Mouse (Mus musculus) limb, embryonic 15.5 days (tissue): ENCODE data around the gene Maats1. TPM values are rescaled to one million over a fixed set of nuclear protein-coding genes. Genes with fewer than 3 reads are reported as not detected.
"Not testable (repeated sequence)": the region's sequence is repeated elsewhere in the genome, so short reads cannot be mapped to it uniquely, and the experiment has no call there.

Source experiments
- ATAC-seq: fragments of 200-750 bp; cut with Nextera tagmentation; 2 replicates; pipeline ENCODE4 v1.8.0; 2017; ENCODE audit warnings: low read depth, moderate TSS enrichment; ENCODE audit not compliant: insufficient number of reproducible peaks, low FRiP score, low TSS enrichment
- H3K27ac ChIP-seq: fragments of 300-500 bp; sonication (generic); 2 replicates; pipeline ENCODE4 v1.5.1; 2015; ENCODE audit warnings: moderate library complexity, mild to moderate bottlenecking, inconsistent platforms
- H3K27me3 ChIP-seq: fragments of 300-500 bp; sonication (generic); 2 replicates; pipeline ENCODE4 v1.6.1; 2015; ENCODE audit warnings: inconsistent platforms
- H3K36me3 ChIP-seq: fragments of 300-500 bp; sonication (generic); 2 replicates; pipeline ENCODE4 v1.6.1; 2015; ENCODE audit warnings: inconsistent platforms
- H3K4me1 ChIP-seq: fragments of 300-500 bp; sonication (generic); 2 replicates; pipeline ENCODE4 v1.6.1; 2015; ENCODE audit warnings: inconsistent platforms
- H3K4me2 ChIP-seq: fragments of 300-500 bp; sonication (generic); 2 replicates; pipeline ENCODE4 v1.6.1; 2015; ENCODE audit warnings: mild to moderate bottlenecking, inconsistent platforms
- H3K4me3 ChIP-seq: fragments of 300-500 bp; sonication (generic); 2 replicates; pipeline ENCODE4 v1.5.1; 2015; ENCODE audit warnings: mild to moderate bottlenecking, inconsistent platforms
- H3K9ac ChIP-seq: fragments of 300-500 bp; sonication (generic); 2 replicates; pipeline ENCODE4 v1.6.1; 2015; ENCODE audit warnings: inconsistent platforms
- H3K9me3 ChIP-seq: fragments of 300-500 bp; sonication (generic); 2 replicates; pipeline ENCODE4 v1.6.1; 2016; ENCODE audit warnings: inconsistent platforms
- WGBS: fragments of 180-500 bp; shearing (Covaris S2); methylation state at CpG from one replicate; pipeline ENCODE4 v1.1.7; 2015; 5-methylcytosine and 5-hydroxymethylcytosine counted together
- polyA plus RNA-seq: library from polyadenylated mRNA; unstranded; fragments of >200 nt; fragmentation: Nextera tagmentation; extraction: Ambion mirVana; gene quantifications from 2 replicates; pipeline ENCODE4 v1.2.1, GENCODE M21; 2015

The Maats1 gene
- polyA plus RNA-seq, 1 experiment from 2014 or later, result not detected

GRCm38 (mm10) chr16:38344941-38345725 lies 3.2 kb upstream of the Maats1 start:
- ATAC-seq, result no peak
- 84% methylated on average over 3 of the region's 3 CpGs for WGBS
- peaks cover 8% of the 10 kb centered on the region for H3K36me3 ChIP-seq

GRCm38 (mm10) chr16:38338077-38338476 lies 3.9 kb downstream of the Maats1 start:
- H3K36me3 ChIP-seq, H3K27ac ChIP-seq, ATAC-seq, H3K4me1 ChIP-seq, H3K4me2 ChIP-seq, H3K27me3 ChIP-seq, H3K9me3 ChIP-seq, H3K4me3 ChIP-seq, H3K9ac ChIP-seq: not testable (repeated sequence)
- 89% methylated on average over 4 of the region's 4 CpGs for WGBS

More at GRCm38 (mm10) chr16:38344941-38345725, 3.2 kb upstream of the Maats1 start:
- Histone ChIP-seq H3K27ac (no peak overlapping the region), H3K4me1 (peaks cover 13% of the 10 kb centered on the region), H3K9ac (no peak overlapping the region), H3K9me3 (no peaks in the 10 kb centered on the region), H3K27me3 (no peaks in the 10 kb centered on the region), H3K4me2 (no peak overlapping the region), H3K4me3 (no peak overlapping the region)

- H3K4me2 ChIP-seq, result no peak overlapping the region
- no peak overlapping the region for H3K4me3 ChIP-seq
- no peaks in the 10 kb centered on the region for H3K27me3 ChIP-seq
- H3K9me3 ChIP-seq, result no peaks in the 10 kb centered on the region
- ATAC-seq, result no peak
- H3K9ac ChIP-seq, result no peak overlapping the region
- H3K36me3 ChIP-seq, result no peaks in the 10 kb centered on the region
- H3K4me1 ChIP-seq, result no peaks in the 10 kb centered on the region
- no peak overlapping the region for H3K27ac ChIP-seq
- WGBS, result 16% methylated on average over 6 of the region's 6 CpGs
Observed at GRCm38 (mm10) chr16:38334431-38334830, 7.5 kb downstream of the Maats1 start.

GRCm38 (mm10) chr16:38329340-38329739 lies 12.6 kb downstream of the Maats1 start:
- Histone ChIP-seq H3K27ac (no peak overlapping the region), H3K4me1 (no peaks in the 10 kb centered on the region), H3K27me3 (no peaks in the 10 kb centered on the region), H3K9me3 (no peaks in the 10 kb centered on the region), H3K9ac (no peak overlapping the region), H3K36me3 (no peaks in the 10 kb centered on the region), H3K4me2 (no peak overlapping the region), H3K4me3 (no peak overlapping the region)
- WGBS, result 88% methylated on average over 3 of the region's 3 CpGs
- no peak for ATAC-seq

GRCm38 (mm10) chr16:38326778-38327397 lies 15.1 kb downstream of the Maats1 start:
- Histone ChIP-seq H3K27me3 (no peaks in the 10 kb centered on the region), H3K27ac (no peak overlapping the region), H3K4me2 (no peak overlapping the region), H3K9ac (no peak overlapping the region), H3K36me3 (no peaks in the 10 kb centered on the region), H3K9me3 (no peaks in the 10 kb centered on the region), H3K4me3 (no peak overlapping the region), H3K4me1 (no peaks in the 10 kb centered on the region)
- 80% methylated on average over 11 of the region's 11 CpGs for WGBS
- no peak for ATAC-seq

- Histone ChIP-seq H3K9me3 (no peaks in the 10 kb centered on the region), H3K4me2 (no peak overlapping the region), H3K9ac (no peak overlapping the region), H3K27me3 (no peaks in the 10 kb centered on the region), H3K36me3 (no peaks in the 10 kb centered on the region), H3K4me3 (no peak overlapping the region), H3K27ac (no peak overlapping the region), H3K4me1 (no peaks in the 10 kb centered on the region)
- 92% methylated on average over 15 of the region's 15 CpGs for WGBS
- no peak for ATAC-seq
Observed at GRCm38 (mm10) chr16:38324311-38324710, 17.6 kb downstream of the Maats1 start.

- 0 out of 2 replicates have a peak overlapping the region, but pooled peaks have one; percentile 14 for H3K4me2 ChIP-seq
- ATAC-seq, result no peak
Observed at GRCm38 (mm10) chr16:38321452-38321935, 20.4 kb downstream of the Maats1 start.

GRCm38 (mm10) chr16:38319087-38319486 lies 22.9 kb downstream of the Maats1 start:
- whole genome bisulfite sequencing, result 79% methylated on average over 4 of the region's 4 CpGs
- Histone ChIP-seq H3K9me3 (no peaks in the 10 kb centered on the region), H3K4me2 (no peak overlapping the region), H3K27ac (no peak overlapping the region), H3K36me3 (no peaks in the 10 kb centered on the region), H3K9ac (no peak overlapping the region), H3K27me3 (no peaks in the 10 kb centered on the region), H3K4me1 (no peaks in the 10 kb centered on the region), H3K4me3 (no peak overlapping the region)
- ATAC-seq, result no peak

More at GRCm38 (mm10) chr16:38321452-38321935, 20.4 kb downstream of the Maats1 start:
- Histone ChIP-seq H3K27me3 (no peaks in the 10 kb centered on the region), H3K27ac (no peak overlapping the region), H3K9ac (no peak overlapping the region), H3K4me3 (peak overlapping the region; percentile 15; the same call in 1 of the 2 replicates), H3K9me3 (no peaks in the 10 kb centered on the region), H3K4me1 (no peaks in the 10 kb centered on the region), H3K36me3 (no peaks in the 10 kb centered on the region)
- 39% methylated on average over 17 of the region's 17 CpGs for WGBS

- WGBS, result 79% methylated on average over 9 of the region's 9 CpGs
- Histone ChIP-seq H3K36me3 (no peaks in the 10 kb centered on the region), H3K9ac (no peak overlapping the region), H3K9me3 (no peaks in the 10 kb centered on the region), H3K27ac (no peak overlapping the region), H3K4me2 (no peak overlapping the region), H3K4me1 (no peaks in the 10 kb centered on the region), H3K27me3 (no peaks in the 10 kb centered on the region), H3K4me3 (no peak overlapping the region)
- ATAC-seq, result no peak
Observed at GRCm38 (mm10) chr16:38318492-38318891, 23.5 kb downstream of the Maats1 start.

GRCm38 (mm10) chr16:38308195-38308594 lies 33.7 kb downstream of the Maats1 start:
- Histone ChIP-seq H3K4me3 (no peak overlapping the region), H3K36me3 (no peaks in the 10 kb centered on the region), H3K9me3 (no peaks in the 10 kb centered on the region), H3K27ac (no peak overlapping the region), H3K4me2 (no peak overlapping the region), H3K27me3 (no peaks in the 10 kb centered on the region), H3K9ac (no peak overlapping the region), H3K4me1 (peaks cover 18% of the 10 kb centered on the region)
- ATAC-seq, result no peak
- 73% methylated on average over 11 of the region's 11 CpGs for WGBS

GRCm38 (mm10) chr16:38307651-38308050 lies 34.3 kb downstream of the Maats1 start:
- Histone ChIP-seq H3K4me3 (no peak overlapping the region), H3K9me3 (no peaks in the 10 kb centered on the region), H3K4me2 (no peak overlapping the region), H3K4me1 (peaks cover 18% of the 10 kb centered on the region), H3K9ac (no peak overlapping the region), H3K36me3 (no peaks in the 10 kb centered on the region), H3K27me3 (no peaks in the 10 kb centered on the region), H3K27ac (no peak overlapping the region)
- no peak for ATAC-seq
- 35% methylated on average over 7 of the region's 7 CpGs for WGBS

- Histone ChIP-seq H3K27ac (no peak overlapping the region), H3K4me3 (no peak overlapping the region), H3K4me1 (peaks cover 18% of the 10 kb centered on the region), H3K36me3 (no peaks in the 10 kb centered on the region), H3K4me2 (no peak overlapping the region), H3K9ac (no peak overlapping the region), H3K27me3 (no peaks in the 10 kb centered on the region), H3K9me3 (no peaks in the 10 kb centered on the region)
- ATAC-seq, result no peak
- WGBS, result 15% methylated on average over 5 of the region's 5 CpGs
Observed at GRCm38 (mm10) chr16:38307221-38307605, 34.7 kb downstream of the Maats1 start.
